Mouse (Mus musculus): Measurements from ENCODE around the gene Stk40. TPM values are rescaled to one million over a fixed set of nuclear protein-coding genes. Genes with fewer than 3 reads are reported as not detected.

The Stk40 gene
- total and polyA plus RNA-seq, 2 experiments from 2014 or later, result 16.9 to 21.2 TPM

DNA sequence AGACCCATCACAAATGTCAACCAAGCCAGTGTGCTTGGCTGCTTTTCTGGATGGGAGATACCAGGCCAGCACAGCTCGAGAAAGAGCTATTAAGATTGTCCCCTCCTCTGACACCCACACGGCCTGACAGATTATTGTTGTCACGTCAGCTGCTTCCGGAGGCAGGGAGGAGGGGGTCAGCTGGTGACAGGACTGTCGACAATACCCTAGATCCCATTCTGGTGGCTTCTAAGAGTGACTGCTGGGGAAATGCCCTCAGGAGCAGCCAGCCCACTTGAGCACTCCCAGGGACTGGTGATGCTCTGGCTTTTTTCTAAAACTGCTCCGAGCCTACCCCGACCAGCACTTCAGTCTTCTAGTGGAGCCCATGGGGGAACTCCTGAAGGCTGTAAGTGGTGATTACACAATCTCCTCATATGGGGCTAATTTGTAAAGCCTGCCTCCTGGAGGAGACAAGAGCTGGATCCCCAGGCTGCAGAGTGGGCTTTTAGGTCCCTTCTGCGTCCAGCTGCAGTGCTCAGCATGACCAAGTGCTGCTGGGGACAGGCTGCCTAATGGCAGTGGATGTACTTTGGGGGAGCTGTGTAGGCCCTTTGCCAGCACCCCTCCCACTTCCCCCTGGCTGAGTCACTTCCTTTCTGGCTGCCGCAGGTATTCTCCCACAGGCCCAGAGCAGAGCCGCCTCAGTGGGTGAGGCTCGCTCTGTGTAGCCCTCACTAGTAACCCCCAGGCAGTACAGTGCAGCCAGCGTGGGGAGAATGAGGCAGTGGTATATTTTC lies 6.8 kb downstream of the Stk40 start:
- Histone ChIP-seq H3K9ac (replicated peaks; ENCODE audit: low read length, poor library complexity, severe bottlenecking) (peak overlapping the region; percentile 2), H3K4me3 (ENCODE audit: low read depth, low read length) (no peak overlapping the region), H3K27ac (ENCODE audit: low read depth, low read length) (peak overlapping the region; percentile 71), H3K9me3 (ENCODE audit: low read length) (no peaks in the 10 kb centered on the region), H3K4me1 (ENCODE audit: insufficient read depth, low read length) (peaks cover 20% of the 10 kb centered on the region), H3K36me3 (ENCODE audit: insufficient read depth, low read length) (no peaks in the 10 kb centered on the region; the same call in 1 of the 2 replicates), H3K27me3 (ENCODE audit: insufficient read depth, low read length) (no peaks in the 10 kb centered on the region), H3K4me2 (ENCODE audit: low read depth, low read length, poor library complexity, severe bottlenecking) (peak overlapping the region; percentile 10; the same call in 1 of the 2 replicates)
- TF ChIP-seq CTCF (IDR thresholded peaks at IDR 0.05), result peak; percentile 47
- ATAC-seq (ENCODE audit: low FRiP score) (peak; percentile 47), DNase-seq (ENCODE audit: low spot score) (peak; percentile 64)
- 4% methylated on average over 12 of the region's 12 CpGs for WGBS

DNA sequence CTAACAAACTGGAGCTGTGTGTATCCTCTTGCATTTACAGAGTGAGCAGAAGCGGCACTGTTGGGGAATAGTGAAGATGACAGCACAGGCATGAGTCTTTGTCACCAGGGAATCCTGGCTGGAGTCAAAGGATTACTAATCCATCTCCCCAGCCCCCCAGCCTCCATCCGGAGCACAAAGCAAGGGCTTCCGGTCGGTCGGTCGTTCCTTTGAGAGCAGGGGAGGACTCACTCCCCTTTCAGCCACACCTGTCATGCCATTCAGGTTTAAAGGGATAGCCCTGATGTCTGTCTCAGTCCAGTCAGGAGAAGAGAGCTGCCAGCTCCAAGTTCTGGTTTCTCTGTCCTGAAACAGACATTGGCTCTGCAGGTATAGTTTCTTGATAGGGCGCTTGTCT lies 7.4 kb downstream of the Stk40 start:
- Histone ChIP-seq H3K9me3 (ENCODE audit: low read length) (no peaks in the 10 kb centered on the region), H3K4me2 (ENCODE audit: low read depth, low read length, poor library complexity, severe bottlenecking) (peak overlapping the region; percentile 10; the same call in 1 of the 2 replicates), H3K9ac (replicated peaks; ENCODE audit: low read length, poor library complexity, severe bottlenecking) (peak overlapping the region; percentile 2), H3K4me3 (ENCODE audit: low read depth, low read length) (no peak overlapping the region), H3K27ac (ENCODE audit: low read depth, low read length) (peak overlapping the region; percentile 71), H3K36me3 (ENCODE audit: insufficient read depth, low read length) (no peaks in the 10 kb centered on the region; the same call in 1 of the 2 replicates), H3K27me3 (ENCODE audit: insufficient read depth, low read length) (no peaks in the 10 kb centered on the region), H3K4me1 (ENCODE audit: insufficient read depth, low read length) (peaks cover 16% of the 10 kb centered on the region)
- 12% methylated on average over 7 of the region's 7 CpGs for WGBS
- no peak for TF ChIP-seq CTCF (IDR thresholded peaks at IDR 0.05)
- ATAC-seq (ENCODE audit: low FRiP score), result no peak; the same call in 1 of the 2 replicates
- no peak for DNase-seq (ENCODE audit: low spot score)

DNA sequence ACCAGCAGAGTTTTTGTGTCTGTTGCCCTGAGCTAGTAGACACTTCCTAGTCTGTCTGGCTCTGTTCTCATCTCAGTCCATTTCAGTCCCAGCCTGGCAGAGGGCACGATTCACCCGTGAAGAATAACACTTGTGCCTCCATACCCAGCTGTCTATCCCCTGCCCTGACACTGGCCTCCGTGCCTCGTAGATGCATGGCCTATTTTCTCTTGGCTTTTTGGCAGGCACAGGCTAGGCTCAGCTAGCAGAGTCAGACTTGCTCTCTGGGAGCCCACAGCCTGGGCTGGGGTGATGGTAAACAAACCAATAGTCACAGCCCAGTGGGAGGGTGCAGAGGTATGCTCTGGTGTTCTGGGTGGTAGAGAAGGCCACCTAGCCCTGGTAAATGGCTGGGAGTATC lies 9.5 kb downstream of the Stk40 start:
- no peak for DNase-seq (ENCODE audit: low spot score)
- TF ChIP-seq CTCF (IDR thresholded peaks at IDR 0.05), result no peak

DNA sequence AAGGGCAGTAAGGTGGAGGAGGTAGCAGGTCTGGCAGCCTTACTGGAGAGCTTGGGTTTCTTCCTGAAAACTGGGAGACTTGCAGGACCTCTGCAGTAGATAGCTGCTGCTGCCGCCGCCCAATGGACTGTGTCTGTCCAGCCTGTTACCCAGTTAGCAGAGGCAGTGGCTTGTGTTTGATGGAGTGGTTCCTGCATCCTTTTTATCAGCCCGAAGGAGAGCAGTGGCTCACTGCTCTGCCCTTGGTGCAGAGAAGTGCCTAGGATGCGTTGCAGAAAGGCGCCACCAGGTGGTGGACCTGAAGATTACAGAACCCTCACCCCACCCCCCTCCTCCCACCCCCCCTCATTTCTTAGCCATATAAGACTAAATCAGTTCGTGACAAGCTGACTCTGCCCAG lies 10.2 kb downstream of the Stk40 start:
- Histone ChIP-seq H3K4me2 (ENCODE audit: low read depth, low read length, poor library complexity, severe bottlenecking) (no peak overlapping the region), H3K27ac (ENCODE audit: low read depth, low read length) (no peak overlapping the region), H3K9ac (replicated peaks; ENCODE audit: low read length, poor library complexity, severe bottlenecking) (no peak overlapping the region), H3K36me3 (ENCODE audit: insufficient read depth, low read length) (peaks cover 2% of the 10 kb centered on the region; the same call in 1 of the 2 replicates), H3K4me3 (ENCODE audit: low read depth, low read length) (no peak overlapping the region), H3K4me1 (ENCODE audit: insufficient read depth, low read length) (peaks cover 20% of the 10 kb centered on the region), H3K27me3 (ENCODE audit: insufficient read depth, low read length) (no peaks in the 10 kb centered on the region), H3K9me3 (ENCODE audit: low read length) (no peaks in the 10 kb centered on the region)
- 29% methylated on average over 6 of the region's 6 CpGs for WGBS
- DNase-seq (ENCODE audit: low spot score) (peak; percentile 56), ATAC-seq (ENCODE audit: low FRiP score) (no peak)
- TF ChIP-seq CTCF (IDR thresholded peaks at IDR 0.05), result peak; percentile 58

More for the DNA sequence above, 9.5 kb downstream of the Stk40 start:
- H3K4me2 ChIP-seq (ENCODE audit: low read depth, low read length, poor library complexity, severe bottlenecking), result no peak overlapping the region
- no peak overlapping the region for H3K4me3 ChIP-seq (ENCODE audit: low read depth, low read length)
- no peak for ATAC-seq (ENCODE audit: low FRiP score)
- peaks cover 18% of the 10 kb centered on the region for H3K4me1 ChIP-seq (ENCODE audit: insufficient read depth, low read length)
- H3K36me3 ChIP-seq (ENCODE audit: insufficient read depth, low read length), result peaks cover 2% of the 10 kb centered on the region; the same call in 1 of the 2 replicates
- no peak overlapping the region for H3K9ac ChIP-seq (replicated peaks; ENCODE audit: low read length, poor library complexity, severe bottlenecking)
- 68% methylated on average over 4 of the region's 4 CpGs for WGBS
- H3K27me3 ChIP-seq (ENCODE audit: insufficient read depth, low read length), result no peaks in the 10 kb centered on the region
- no peak overlapping the region for H3K27ac ChIP-seq (ENCODE audit: low read depth, low read length)
- no peaks in the 10 kb centered on the region for H3K9me3 ChIP-seq (ENCODE audit: low read length)

GRCm38 (mm10) chr4:126115411-126115810 lies 11.7 kb downstream of the Stk40 start:
- Histone ChIP-seq H3K27ac (ENCODE audit: low read depth, low read length) (no peak overlapping the region), H3K4me3 (ENCODE audit: low read depth, low read length) (no peak overlapping the region), H3K9me3 (ENCODE audit: low read length) (no peaks in the 10 kb centered on the region), H3K9ac (replicated peaks; ENCODE audit: low read length, poor library complexity, severe bottlenecking) (no peak overlapping the region), H3K36me3 (ENCODE audit: insufficient read depth, low read length) (peaks cover 2% of the 10 kb centered on the region; the same call in 1 of the 2 replicates), H3K27me3 (ENCODE audit: insufficient read depth, low read length) (no peaks in the 10 kb centered on the region), H3K4me2 (ENCODE audit: low read depth, low read length, poor library complexity, severe bottlenecking) (no peak overlapping the region), H3K4me1 (ENCODE audit: insufficient read depth, low read length) (peaks cover 12% of the 10 kb centered on the region)
- TF ChIP-seq CTCF (IDR thresholded peaks at IDR 0.05), result no peak
- DNase-seq (ENCODE audit: low spot score) (no peak), ATAC-seq (ENCODE audit: low FRiP score) (no peak)
- 92% methylated on average over 9 of the region's 9 CpGs for WGBS

DNA sequence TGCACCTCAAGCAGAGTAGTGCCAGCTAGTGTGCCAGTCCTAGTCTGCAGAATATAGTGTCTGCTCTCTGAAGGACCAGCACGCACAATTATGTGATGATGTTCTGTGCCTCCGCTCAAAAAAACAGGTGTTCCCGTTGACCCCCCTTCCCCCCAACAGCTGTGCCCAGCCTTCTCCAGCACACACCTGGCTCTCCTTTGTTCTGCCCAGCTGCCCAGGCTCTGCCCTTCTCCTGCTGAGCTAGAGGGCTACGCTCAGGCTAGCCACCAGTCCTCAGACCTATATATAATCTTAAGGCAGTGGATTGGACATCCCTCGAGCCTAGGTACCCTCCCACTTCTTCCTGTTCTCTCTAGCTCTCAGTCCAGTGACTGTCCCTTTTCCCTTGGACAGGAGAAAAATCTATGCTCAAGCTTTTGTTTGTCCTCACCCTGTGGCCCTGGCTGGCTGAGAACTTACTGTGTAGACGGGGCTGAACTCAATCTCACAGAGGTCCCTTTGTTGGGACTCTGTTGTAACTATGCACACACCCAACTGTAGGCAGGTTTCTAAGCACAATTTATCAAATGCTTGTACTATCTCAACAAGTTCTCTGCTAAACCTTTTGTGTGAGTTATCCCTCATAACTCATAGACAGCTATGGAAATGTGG lies 12.2 kb downstream of the Stk40 start:
- Histone ChIP-seq H3K4me2 (ENCODE audit: low read depth, low read length, poor library complexity, severe bottlenecking) (no peak overlapping the region), H3K4me1 (ENCODE audit: insufficient read depth, low read length) (peaks cover 6% of the 10 kb centered on the region), H3K9me3 (ENCODE audit: low read length) (no peaks in the 10 kb centered on the region), H3K36me3 (ENCODE audit: insufficient read depth, low read length) (peaks cover 2% of the 10 kb centered on the region; the same call in 1 of the 2 replicates), H3K27ac (ENCODE audit: low read depth, low read length) (no peak overlapping the region), H3K4me3 (ENCODE audit: low read depth, low read length) (no peak overlapping the region), H3K9ac (replicated peaks; ENCODE audit: low read length, poor library complexity, severe bottlenecking) (no peak overlapping the region), H3K27me3 (ENCODE audit: insufficient read depth, low read length) (no peaks in the 10 kb centered on the region)
- DNase-seq (ENCODE audit: low spot score), result no peak
- WGBS, result 70% methylated on average over 6 of the region's 6 CpGs
- no peak for ATAC-seq (ENCODE audit: low FRiP score)
- no peak for TF ChIP-seq CTCF (IDR thresholded peaks at IDR 0.05)

Data from midbrain, postnatal 0 days (tissue).